Mouse (Mus musculus): Measurements from ENCODE around the gene Lyst. TPM values are rescaled to one million over a fixed set of nuclear protein-coding genes. Genes with fewer than 3 reads are reported as not detected.
A peak's percentile ranks its signal among the peaks of the same experiment; 100 is the strongest.

Gene Lyst
- polyA plus RNA-seq, 1 experiment from 2014 or later: 2.3 TPM

DNA sequence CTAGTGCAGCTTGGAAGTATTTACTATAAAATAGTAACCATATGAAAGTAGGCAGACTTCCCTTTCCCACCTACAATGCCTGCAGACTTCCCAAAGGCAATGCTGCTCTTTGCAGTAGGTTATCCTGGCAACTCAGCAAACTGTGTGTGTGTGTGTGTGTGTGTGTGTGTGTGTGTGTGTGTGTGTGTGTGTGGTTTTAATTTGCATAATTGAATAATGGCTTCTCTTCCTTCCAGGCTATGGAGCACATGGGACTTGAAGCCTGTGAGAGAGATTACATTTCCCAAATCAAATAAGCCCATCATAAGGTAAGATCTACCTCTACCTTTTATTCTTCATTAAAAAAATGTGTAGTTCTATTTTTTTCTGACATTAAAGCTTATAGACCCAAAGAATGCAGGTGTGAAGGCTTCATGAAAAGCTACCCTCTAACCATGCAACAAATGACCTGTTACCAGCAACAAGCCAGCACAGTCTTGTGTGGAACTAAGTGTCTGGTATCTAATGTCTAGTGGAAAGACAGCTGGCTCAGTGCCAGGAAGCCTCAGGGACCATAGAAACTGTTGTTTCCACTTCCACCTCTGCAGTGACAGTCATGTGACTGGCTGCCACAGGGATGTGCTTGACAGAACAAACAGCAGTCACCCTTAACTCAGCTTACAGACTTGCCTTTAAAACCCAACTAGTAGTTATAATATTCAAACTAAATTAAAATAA, 185.7 kb downstream of the Lyst start:
- DNase-seq (ENCODE audit: low spot score) (no peak), ATAC-seq (ENCODE audit: insufficient number of reproducible peaks, low FRiP score, low TSS enrichment, low read depth) (0 out of 2 replicates have a peak, but pooled peaks have one; percentile 31)
- H3K9me3 ChIP-seq (ENCODE audit: control insufficient read depth, low read length): no peaks in the 10 kb centered on the region

DNA sequence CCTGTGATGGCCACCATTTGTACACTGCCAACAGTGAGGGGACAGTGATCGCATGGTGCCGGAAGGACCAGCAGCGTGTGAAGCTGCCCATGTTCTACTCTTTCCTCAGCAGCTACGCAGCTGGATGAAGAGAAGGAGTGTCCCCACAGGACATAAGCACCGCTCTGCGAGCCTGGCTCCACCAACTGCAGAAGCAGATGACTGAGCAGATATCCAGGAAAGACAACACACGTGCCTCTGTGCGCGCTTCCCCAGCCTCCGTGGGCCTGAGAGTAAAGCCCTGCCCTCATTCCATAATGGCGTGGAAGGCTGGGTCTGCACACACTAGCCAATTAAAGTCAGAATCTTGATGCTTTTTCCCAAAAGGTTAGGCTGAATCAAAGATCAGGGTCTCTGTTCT, 186.9 kb downstream of the Lyst start:
- 85% methylated on average over 11 of the region's 11 CpGs for WGBS
- Histone ChIP-seq H3K9me3 (ENCODE audit: control insufficient read depth, low read length) (no peaks in the 10 kb centered on the region), H3K27ac (replicated peaks; ENCODE audit: low read depth, low read length) (no peak overlapping the region), H3K4me3 (ENCODE audit: low read depth, low read length) (no peak overlapping the region), H3K36me3 (ENCODE audit: control insufficient read depth, insufficient read depth, low read length) (no peaks in the 10 kb centered on the region), H3K4me2 (ENCODE audit: low read depth, severe bottlenecking) (no peak overlapping the region), H3K4me1 (ENCODE audit: control insufficient read depth, insufficient read depth, low read length) (no peaks in the 10 kb centered on the region), H3K27me3 (ENCODE audit: control insufficient read depth, insufficient read depth, low read length) (no peaks in the 10 kb centered on the region), H3K9ac (ENCODE audit: low read length) (no peak overlapping the region)
- no peak for DNase-seq (ENCODE audit: low spot score)
- no peak for ATAC-seq (ENCODE audit: insufficient number of reproducible peaks, low FRiP score, low TSS enrichment, low read depth)

More for the DNA sequence above, 185.7 kb downstream of the Lyst start:
- Histone ChIP-seq H3K27ac (replicated peaks; ENCODE audit: low read depth, low read length) (no peak overlapping the region), H3K27me3 (ENCODE audit: control insufficient read depth, insufficient read depth, low read length) (no peaks in the 10 kb centered on the region), H3K36me3 (ENCODE audit: control insufficient read depth, insufficient read depth, low read length) (no peaks in the 10 kb centered on the region), H3K9ac (ENCODE audit: low read length) (no peak overlapping the region), H3K4me3 (ENCODE audit: low read depth, low read length) (no peak overlapping the region), H3K4me2 (ENCODE audit: low read depth, severe bottlenecking) (no peak overlapping the region), H3K4me1 (ENCODE audit: control insufficient read depth, insufficient read depth, low read length) (no peaks in the 10 kb centered on the region)

DNA sequence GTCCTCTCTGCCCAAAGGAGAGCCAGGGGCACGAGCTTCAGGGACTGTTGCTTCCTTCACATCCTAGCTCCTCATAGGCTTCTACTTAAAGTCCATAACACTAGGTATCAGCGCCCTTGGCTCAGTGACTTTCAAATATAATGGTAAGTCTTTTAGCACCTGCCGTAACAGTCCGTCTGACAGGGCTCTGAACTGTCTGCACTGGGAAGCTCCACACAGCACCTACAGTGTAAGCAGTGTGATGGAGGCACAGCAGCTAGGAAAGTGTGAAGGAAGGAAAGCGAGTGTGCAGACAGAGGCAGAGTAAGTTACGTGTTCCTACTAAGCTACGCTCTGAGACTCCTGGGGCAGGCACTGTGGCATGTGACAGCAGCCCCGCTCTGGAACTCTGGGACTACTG, 187.5 kb downstream of the Lyst start:
- no peak for ATAC-seq (ENCODE audit: insufficient number of reproducible peaks, low FRiP score, low TSS enrichment, low read depth)
- Histone ChIP-seq H3K9me3 (ENCODE audit: control insufficient read depth, low read length) (no peaks in the 10 kb centered on the region), H3K9ac (ENCODE audit: low read length) (no peak overlapping the region), H3K27ac (replicated peaks; ENCODE audit: low read depth, low read length) (no peak overlapping the region), H3K36me3 (ENCODE audit: control insufficient read depth, insufficient read depth, low read length) (no peaks in the 10 kb centered on the region), H3K4me2 (ENCODE audit: low read depth, severe bottlenecking) (no peak overlapping the region), H3K4me3 (ENCODE audit: low read depth, low read length) (no peak overlapping the region), H3K4me1 (ENCODE audit: control insufficient read depth, insufficient read depth, low read length) (no peaks in the 10 kb centered on the region), H3K27me3 (ENCODE audit: control insufficient read depth, insufficient read depth, low read length) (peaks cover under 1% of the 10 kb centered on the region; the same call in 1 of the 2 replicates)
- WGBS: 92% methylated on average over 8 of the region's 8 CpGs
- no peak for DNase-seq (ENCODE audit: low spot score)

DNA sequence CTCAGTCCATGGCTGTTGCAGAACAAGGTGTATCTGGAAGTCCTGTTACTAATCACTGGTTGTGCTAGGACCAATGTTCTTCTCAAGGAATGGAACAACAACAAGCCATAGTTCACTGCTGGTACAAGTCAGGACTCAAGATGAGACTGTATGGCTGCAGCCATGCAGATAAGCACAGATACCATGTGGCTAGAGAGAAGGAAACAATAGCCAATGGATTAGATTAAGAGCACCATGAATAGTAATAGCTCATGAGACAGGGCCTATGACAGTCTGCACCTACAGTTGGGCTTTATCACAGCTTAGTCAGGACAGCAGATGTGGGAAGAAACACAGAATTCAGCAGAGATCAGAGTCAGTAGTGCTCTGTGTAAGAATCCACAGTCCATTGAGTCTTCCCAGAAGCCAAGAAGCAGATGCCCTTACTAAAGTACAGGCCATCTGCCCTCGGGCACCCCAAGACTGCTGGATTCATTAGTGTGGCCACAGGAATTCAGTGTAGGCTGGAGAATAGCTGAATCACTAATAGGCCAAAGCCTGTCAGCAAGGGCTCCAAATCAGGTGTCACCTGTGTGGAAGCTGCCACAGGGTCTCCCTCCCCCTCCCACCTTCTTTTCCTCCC, 188.8 kb downstream of the Lyst start:
- H3K36me3 ChIP-seq (ENCODE audit: control insufficient read depth, insufficient read depth, low read length): no peaks in the 10 kb centered on the region
- DNase-seq (ENCODE audit: low spot score): no peak
- H3K4me1 ChIP-seq (ENCODE audit: control insufficient read depth, insufficient read depth, low read length): no peaks in the 10 kb centered on the region
- no peak overlapping the region for H3K4me3 ChIP-seq (ENCODE audit: low read depth, low read length)
- no peaks in the 10 kb centered on the region for H3K9me3 ChIP-seq (ENCODE audit: control insufficient read depth, low read length)
- no peak overlapping the region for H3K9ac ChIP-seq (ENCODE audit: low read length)
- H3K4me2 ChIP-seq (ENCODE audit: low read depth, severe bottlenecking): no peak overlapping the region
- H3K27me3 ChIP-seq (ENCODE audit: control insufficient read depth, insufficient read depth, low read length): peaks cover 9% of the 10 kb centered on the region
- WGBS: 88% methylated on average over 1 of the region's 1 CpGs
- no peak overlapping the region for H3K27ac ChIP-seq (replicated peaks; ENCODE audit: low read depth, low read length)
- no peak for ATAC-seq (ENCODE audit: insufficient number of reproducible peaks, low FRiP score, low TSS enrichment, low read depth)

GRCm38 (mm10) chr13:13780271-13780670, 190.1 kb downstream of the Lyst start:
- H3K27me3 ChIP-seq (ENCODE audit: control insufficient read depth, insufficient read depth, low read length): peaks cover 21% of the 10 kb centered on the region
- WGBS: 20% methylated on average over 3 of the region's 3 CpGs
- ATAC-seq (ENCODE audit: insufficient number of reproducible peaks, low FRiP score, low TSS enrichment, low read depth) (no peak), DNase-seq (ENCODE audit: low spot score) (no peak)
- H3K27ac ChIP-seq (replicated peaks; ENCODE audit: low read depth, low read length): no peak overlapping the region
- H3K36me3 ChIP-seq (ENCODE audit: control insufficient read depth, insufficient read depth, low read length): no peaks in the 10 kb centered on the region
- H3K4me2 ChIP-seq (ENCODE audit: low read depth, severe bottlenecking): no peak overlapping the region
- H3K9ac ChIP-seq (ENCODE audit: low read length): no peak overlapping the region
- H3K9me3 ChIP-seq (ENCODE audit: control insufficient read depth, low read length): no peaks in the 10 kb centered on the region
- H3K4me1 ChIP-seq (ENCODE audit: control insufficient read depth, insufficient read depth, low read length): peaks cover 9% of the 10 kb centered on the region
- H3K4me3 ChIP-seq (ENCODE audit: low read depth, low read length): no peak overlapping the region

DNA sequence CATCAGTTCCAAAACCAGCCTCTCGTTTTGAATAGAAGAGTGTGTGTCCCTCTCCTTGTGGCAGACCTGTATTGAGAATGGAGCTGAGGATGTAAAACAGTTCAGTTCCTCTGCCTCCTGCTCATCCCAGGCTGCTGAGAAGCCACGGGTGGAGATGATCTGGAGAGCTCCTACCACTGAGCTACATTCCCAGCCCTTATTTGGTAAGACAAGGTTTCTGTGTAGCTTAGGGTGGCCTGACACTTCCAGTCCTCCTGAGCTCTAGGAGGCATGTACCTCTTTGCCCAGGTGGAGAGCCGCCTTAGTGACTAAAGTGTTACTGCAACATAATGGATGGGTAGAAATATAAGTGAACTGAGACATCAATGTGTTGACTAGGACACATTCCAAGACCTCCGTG, 190.8 kb downstream of the Lyst start:
- no peaks in the 10 kb centered on the region for H3K36me3 ChIP-seq (ENCODE audit: control insufficient read depth, insufficient read depth, low read length)
- WGBS: 48% methylated on average over 4 of the region's 4 CpGs
- H3K27me3 ChIP-seq (ENCODE audit: control insufficient read depth, insufficient read depth, low read length): peaks cover 29% of the 10 kb centered on the region
- H3K4me1 ChIP-seq (ENCODE audit: control insufficient read depth, insufficient read depth, low read length): peaks cover 9% of the 10 kb centered on the region
- H3K9me3 ChIP-seq (ENCODE audit: control insufficient read depth, low read length): no peaks in the 10 kb centered on the region
- H3K9ac ChIP-seq (ENCODE audit: low read length): no peak overlapping the region
- H3K4me2 ChIP-seq (ENCODE audit: low read depth, severe bottlenecking): no peak overlapping the region
- no peak overlapping the region for H3K4me3 ChIP-seq (ENCODE audit: low read depth, low read length)
- H3K27ac ChIP-seq (replicated peaks; ENCODE audit: low read depth, low read length): no peak overlapping the region
- ATAC-seq (ENCODE audit: insufficient number of reproducible peaks, low FRiP score, low TSS enrichment, low read depth) (no peak), DNase-seq (ENCODE audit: low spot score) (no peak)

DNA sequence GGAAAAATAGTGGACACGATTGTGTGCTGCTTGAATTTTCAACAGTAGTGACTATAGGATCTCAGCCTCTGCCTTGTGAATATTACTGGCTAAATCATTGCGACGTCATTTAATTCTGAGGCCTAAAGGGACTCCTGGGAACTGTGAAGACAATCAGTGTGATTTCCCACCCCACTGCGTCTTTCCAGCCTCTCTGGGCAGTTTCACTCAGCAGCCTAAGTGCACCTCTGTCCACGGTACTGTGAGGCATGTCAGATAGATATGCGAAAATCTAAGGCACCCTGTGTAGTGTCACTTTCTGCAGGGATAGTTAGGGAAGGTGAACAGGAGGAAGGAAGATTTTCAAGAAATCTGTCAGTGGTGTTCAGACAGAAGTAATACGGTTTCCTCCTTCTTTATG, 193.1 kb downstream of the Lyst start:
- no peak for DNase-seq (ENCODE audit: low spot score)
- no peaks in the 10 kb centered on the region for H3K9me3 ChIP-seq (ENCODE audit: control insufficient read depth, low read length)
- no peak overlapping the region for H3K27ac ChIP-seq (replicated peaks; ENCODE audit: low read depth, low read length)
- H3K9ac ChIP-seq (ENCODE audit: low read length): no peak overlapping the region
- no peak for ATAC-seq (ENCODE audit: insufficient number of reproducible peaks, low FRiP score, low TSS enrichment, low read depth)
- peaks cover 31% of the 10 kb centered on the region for H3K27me3 ChIP-seq (ENCODE audit: control insufficient read depth, insufficient read depth, low read length)
- WGBS: 40% methylated on average over 7 of the region's 7 CpGs
- H3K4me3 ChIP-seq (ENCODE audit: low read depth, low read length): no peak overlapping the region
- H3K36me3 ChIP-seq (ENCODE audit: control insufficient read depth, insufficient read depth, low read length): no peaks in the 10 kb centered on the region
- peaks cover 9% of the 10 kb centered on the region for H3K4me1 ChIP-seq (ENCODE audit: control insufficient read depth, insufficient read depth, low read length)
- H3K4me2 ChIP-seq (ENCODE audit: low read depth, severe bottlenecking): peak overlapping the region; percentile 92; the same call in 1 of the 2 replicates

DNA sequence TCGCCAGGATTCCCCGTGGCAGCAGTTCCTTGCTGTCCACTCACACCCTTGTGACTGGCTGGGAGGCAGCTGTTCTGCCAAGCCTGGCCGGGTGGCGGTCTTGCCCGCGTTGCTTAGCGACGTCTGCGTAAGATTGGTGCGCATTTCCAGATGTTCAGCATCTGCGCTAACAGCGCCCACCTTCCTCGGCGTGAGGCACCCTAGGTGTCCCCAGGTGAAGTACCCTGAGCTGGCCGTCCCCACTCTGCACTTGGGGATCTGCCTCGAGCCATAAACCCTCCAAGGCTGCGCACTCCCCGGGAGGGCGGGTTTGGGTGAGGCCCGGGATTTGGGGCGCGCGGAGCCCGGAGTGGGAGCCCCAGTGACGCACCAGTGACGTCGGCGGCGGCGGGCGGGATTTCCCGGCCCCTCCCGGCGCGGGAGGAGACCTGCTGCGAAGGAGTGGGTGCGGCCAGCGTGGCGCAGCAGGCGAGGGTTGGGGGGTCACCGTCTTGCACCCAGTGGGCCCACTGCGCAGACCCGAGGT, 193.8 kb downstream of the Lyst start, which contains the start of gene Gng4:
Gene Gng4, plus strand, starts transcription at position 166 of the 526 bp plus-strand sequence.
- WGBS: under 1% methylated on average over 43 of the region's 43 CpGs
- Histone ChIP-seq H3K4me3 (ENCODE audit: low read depth, low read length) (peak within 1 kb of the TSS; percentile 27), H3K4me1 (ENCODE audit: control insufficient read depth, insufficient read depth, low read length) (peaks cover 9% of the 10 kb centered on the region), H3K27ac (replicated peaks; ENCODE audit: low read depth, low read length) (no peak within 1 kb of the TSS), H3K9ac (ENCODE audit: low read length) (peak within 1 kb of the TSS; percentile 49), H3K36me3 (ENCODE audit: control insufficient read depth, insufficient read depth, low read length) (no peaks in the 10 kb centered on the region), H3K9me3 (ENCODE audit: control insufficient read depth, low read length) (no peaks in the 10 kb centered on the region), H3K4me2 (ENCODE audit: low read depth, severe bottlenecking) (peak within 1 kb of the TSS; percentile 92), H3K27me3 (ENCODE audit: control insufficient read depth, insufficient read depth, low read length) (peaks cover 31% of the 10 kb centered on the region)
- peak; percentile 72 for DNase-seq (ENCODE audit: low spot score)
- ATAC-seq (ENCODE audit: insufficient number of reproducible peaks, low FRiP score, low TSS enrichment, low read depth): peak; percentile 61
